ENCODE assay signal across 22 mouse cellular contexts in genomic region chr11:50848520-50849137, GRCm38 (mm10). TPM values are rescaled to one million over a fixed set of nuclear protein-coding genes. Genes with fewer than 3 reads are reported as not detected.
DNase-seq lines count a peak whose midpoint lies in the region; ATAC-seq lines count a peak whose summit lies in the region.
"Had no signal": no experiment of that assay in that cellular context is flagged by ENCODE, and none has a peak within 500 bp of the region (broad histone marks: within the 10 kb centered on the region; RNA-seq: fewer than 3 reads in every experiment).

No protein-coding gene starts in this region.

- ATAC-seq in common myeloid progenitor, adult 5-6 weeks (replicated peaks; ENCODE audit: low read depth, poor library complexity, severe bottlenecking) = 0 out of 2 replicates have a peak, but pooled peaks have one; percentile 29
- ATAC-seq: forebrain, embryonic 16.5 days; intestine, embryonic 15.5 days; lung, postnatal 0 days; midbrain, embryonic 13.5 days had no signal

- DNase-seq in adrenal gland, adult 2 months = peak; percentile 27
- DNase-seq in adrenal gland, postnatal 25 days = no peak
- peak; percentile 12 to 36 for DNase-seq in spleen, adult 18-20 months
- DNase-seq in spleen, postnatal 14 days (ENCODE audit: low spot score in 2 of 2) = no peak
- peak; percentile 18 to 32 for DNase-seq in thymus, postnatal 36 days
- DNase-seq in retina, embryonic 14.5 days (ENCODE audit: low spot score) = no peak
- DNase-seq in urinary bladder, postnatal 36 days (ENCODE audit: low spot score in 2 of 2) = no peak
- DNase-seq: cerebellum, adult 8-10 months; heart, postnatal 4 days; kidney, adult 9 months; kidney, postnatal 25 days had no signal

RNA-seq across cellular contexts. Expression of gene Grm6, which starts 1.9 kb away (rescaled TPM):
- total RNA-seq in adrenal gland, adult 2 months (2021) = not detected
- polyA plus RNA-seq in adrenal gland, adult 2 months (2012; rRNA removed) = not detected in 2 replicates
- total RNA-seq in adrenal gland, postnatal 25 days (2021) = not detected in 2 replicates
- not detected in 2 replicates for total RNA-seq in common myeloid progenitor, adult 5-6 weeks (2017)
- total RNA-seq: gastrocnemius, postnatal 4 days; heart, postnatal 4 days; layer of hippocampus, adult 8-10 months; left cerebral cortex, postnatal 25 days had no signal
- polyA plus RNA-seq: embryonic facial prominence, embryonic 12.5 days; forebrain, embryonic 16.5 days; hindbrain, embryonic 15.5 days; intestine, embryonic 15.5 days; neural tube, embryonic 13.5 days had no signal

RNA-seq across cellular contexts. Expression of gene Zfp879, which starts 7.3 kb away (rescaled TPM):
- total RNA-seq in adrenal gland, adult 2 months (2021) = under 1 TPM; 0.69 to 0.93 TPM
- 0.03 and 0.10 TPM in 2 replicates for polyA plus RNA-seq in adrenal gland, adult 2 months (2012; rRNA removed)
- total RNA-seq in adrenal gland, postnatal 25 days (2021) = 0.62 and 1.0 TPM in 2 replicates
- 0.41 and 1.8 TPM in 2 replicates for total RNA-seq in common myeloid progenitor, adult 5-6 weeks (2017)

RNA-seq across cellular contexts. Expression of gene Zfp354c, which starts 21.1 kb away (rescaled TPM):
- total RNA-seq in adrenal gland, adult 2 months (2021) = 1 to 10 TPM; 2.6 to 6.1 TPM
- 0.40 and 0.62 TPM in 2 replicates for polyA plus RNA-seq in adrenal gland, adult 2 months (2012; rRNA removed)
- total RNA-seq in adrenal gland, postnatal 25 days (2021) = 5.5 and 5.6 TPM in 2 replicates
- total RNA-seq in common myeloid progenitor, adult 5-6 weeks (2017) = 1.9 and 2.3 TPM in 2 replicates

RNA-seq across cellular contexts. Expression of gene Zfp454, which starts 38.8 kb away (rescaled TPM):
- 1 to 10 TPM; 2.6 to 4.9 TPM for total RNA-seq in adrenal gland, adult 2 months (2021)
- 0.11 and 0.32 TPM in 2 replicates for polyA plus RNA-seq in adrenal gland, adult 2 months (2012; rRNA removed)
- total RNA-seq in adrenal gland, postnatal 25 days (2021) = 4.7 and 6.3 TPM in 2 replicates
- total RNA-seq in common myeloid progenitor, adult 5-6 weeks (2017) = not detected in 2 replicates

Comparison
In these comparisons a context has a peak if more than half of its experiments do, and no peak if none do; other contexts are left out.
1. DNase-seq: peak in adrenal gland, adult 2 months (single experiment), spleen, adult 18-20 months (2 of 2) and thymus, postnatal 36 days (2 of 2); none in adrenal gland, postnatal 25 days (single experiment), spleen, postnatal 14 days (0 of 2), retina, embryonic 14.5 days (single experiment) and urinary bladder, postnatal 36 days (0 of 2).